Mouse (Mus musculus) midbrain, embryonic 10.5 days (tissue): ENCODE results near the gene Cnpy4. TPM values are rescaled to one million over a fixed set of nuclear protein-coding genes. Genes with fewer than 3 reads are reported as not detected.

Experiments
- DNase-seq: peaks from one replicate; pipeline ENCODE4 v3.0.0-alpha.2; 2017; ENCODE audit warnings: low spot score
- H3K27ac ChIP-seq: fragments of 300-500 bp; sonication (generic); replicated peaks from 2 replicates; pipeline ENCODE4 v1.5.1; 2016; ENCODE audit warnings: mild to moderate bottlenecking
- H3K27me3 ChIP-seq: fragments of 300-500 bp; sonication (generic); 2 replicates; pipeline ENCODE4 v1.6.1; 2016; ENCODE audit warnings: low read depth, mild to moderate bottlenecking; ENCODE audit not compliant: poor library complexity, severe bottlenecking
- H3K36me3 ChIP-seq: fragments of 300-500 bp; sonication (generic); 2 replicates; pipeline ENCODE4 v1.6.1; 2016; ENCODE audit warnings: mild to moderate bottlenecking, moderate library complexity
- H3K4me1 ChIP-seq: fragments of 300-500 bp; sonication (generic); 2 replicates; pipeline ENCODE4 v1.6.1; 2016
- H3K4me3 ChIP-seq: fragments of 300-500 bp; sonication (generic); 2 replicates; pipeline ENCODE4 v1.5.1; 2016; ENCODE audit warnings: mild to moderate bottlenecking, moderate library complexity
- H3K9me3 ChIP-seq: fragments of 300-500 bp; sonication (generic); replicated peaks from 2 replicates; pipeline ENCODE4 v1.6.1; 2016; ENCODE audit warnings: mild to moderate bottlenecking
- WGBS: fragments of 180-500 bp; shearing (Covaris S2); methylation state at CpG from one replicate; pipeline ENCODE4 v1.1.7; 2016; 5-methylcytosine and 5-hydroxymethylcytosine counted together
- microRNA counts: library from miRNA; unstranded; fragments of <30 nt; microRNA quantifications from one replicate; lab custom pipeline; 2017
- microRNA-seq: library from miRNA; unstranded; fragments of <30 nt; microRNA quantifications from one replicate; pipeline ENCODE4, GENCODE M21; 2017
- polyA plus RNA-seq: library from polyadenylated mRNA; unstranded; fragments of >200 nt; fragmentation: Nextera tagmentation; extraction: Ambion mirVana; gene quantifications from 2 replicates; pipeline ENCODE4 v1.2.1, GENCODE M21; 2016

Cnpy4 gene
- polyA plus RNA-seq, 1 experiment from 2014 or later, result 58.2 TPM

GRCm38 (mm10) chr5:138222111-138222510, 34.8 kb downstream of the Cnpy4 start:
- Histone ChIP-seq H3K9me3 (peaks cover 8% of the 10 kb centered on the region; the same call in 1 of the 2 replicates), H3K27me3 (no peaks in the 10 kb centered on the region), H3K4me1 (no peaks in the 10 kb centered on the region), H3K4me3 (no peak overlapping the region), H3K36me3 (no peaks in the 10 kb centered on the region), H3K27ac (no peak overlapping the region)
- 24% methylated on average over 4 of the region's 4 CpGs for WGBS
- DNase-seq, result peak; percentile 71

- no peak overlapping the region for H3K4me3 ChIP-seq
- no peaks in the 10 kb centered on the region for H3K4me1 ChIP-seq
- H3K36me3 ChIP-seq, result no peaks in the 10 kb centered on the region
- no peaks in the 10 kb centered on the region for H3K9me3 ChIP-seq
- 67% methylated on average over 3 of the region's 3 CpGs for WGBS
- H3K27ac ChIP-seq, result no peak overlapping the region
- H3K27me3 ChIP-seq, result no peaks in the 10 kb centered on the region
- DNase-seq, result no peak
Observed at GRCm38 (mm10) chr5:138223287-138223686, 36.0 kb downstream of the Cnpy4 start.

- H3K9me3 ChIP-seq, result no peaks in the 10 kb centered on the region
- no peak within 1 kb of the TSS for H3K27ac ChIP-seq
- H3K36me3 ChIP-seq, result no peaks in the 10 kb centered on the region
- no peaks in the 10 kb centered on the region for H3K27me3 ChIP-seq
- 56% methylated on average over 2 of the region's 2 CpGs for WGBS
- H3K4me1 ChIP-seq, result no peaks in the 10 kb centered on the region
- no peak within 1 kb of the TSS for H3K4me3 ChIP-seq
- no peak for DNase-seq
Observed at GRCm38 (mm10) chr5:138225700-138226099, 38.4 kb downstream of the Cnpy4 start, which contains the start of gene Nxpe5. Gene Nxpe5, plus strand, starts transcription at chr5:138225898.

- DNase-seq, result no peak
- H3K36me3 ChIP-seq, result no peaks in the 10 kb centered on the region
- no peak overlapping the region for H3K4me3 ChIP-seq
- H3K4me1 ChIP-seq, result 0 out of 2 replicates have a peak, but pooled peaks cover under 1% of the 10 kb centered on the region
- no peaks in the 10 kb centered on the region for H3K27me3 ChIP-seq
- H3K9me3 ChIP-seq, result no peaks in the 10 kb centered on the region
- H3K27ac ChIP-seq, result no peak overlapping the region
- 86% methylated on average over 4 of the region's 4 CpGs for WGBS
Observed at GRCm38 (mm10) chr5:138226491-138226890, 39.2 kb downstream of the Cnpy4 start.

- DNase-seq, result no peak
- WGBS, result 83% methylated on average over 2 of the region's 2 CpGs
- H3K4me3 ChIP-seq, result no peak overlapping the region
- H3K9me3 ChIP-seq, result no peaks in the 10 kb centered on the region
- H3K36me3 ChIP-seq, result no peaks in the 10 kb centered on the region
- H3K27me3 ChIP-seq, result no peaks in the 10 kb centered on the region
- H3K4me1 ChIP-seq, result peaks cover 4% of the 10 kb centered on the region; the same call in 1 of the 2 replicates
- H3K27ac ChIP-seq, result no peak overlapping the region
Observed at GRCm38 (mm10) chr5:138227367-138227766, 40.1 kb downstream of the Cnpy4 start.

- Histone ChIP-seq H3K27ac (no peak overlapping the region), H3K4me1 (peaks cover 4% of the 10 kb centered on the region; the same call in 1 of the 2 replicates), H3K36me3 (no peaks in the 10 kb centered on the region), H3K9me3 (no peaks in the 10 kb centered on the region), H3K27me3 (no peaks in the 10 kb centered on the region), H3K4me3 (no peak overlapping the region)
- no peak for DNase-seq
- WGBS, result 64% methylated on average over 3 of the region's 3 CpGs
Observed at GRCm38 (mm10) chr5:138228026-138228425, 40.7 kb downstream of the Cnpy4 start.

- no peaks in the 10 kb centered on the region for H3K36me3 ChIP-seq
- WGBS, result 93% methylated on average over 3 of the region's 3 CpGs
- peaks cover 4% of the 10 kb centered on the region; the same call in 1 of the 2 replicates for H3K4me1 ChIP-seq
- no peak for DNase-seq
- H3K4me3 ChIP-seq, result no peak overlapping the region
- no peaks in the 10 kb centered on the region for H3K27me3 ChIP-seq
- no peak overlapping the region for H3K27ac ChIP-seq
- no peaks in the 10 kb centered on the region for H3K9me3 ChIP-seq
Observed at GRCm38 (mm10) chr5:138229511-138229910, 42.2 kb downstream of the Cnpy4 start.

GRCm38 (mm10) chr5:138233778-138234177, 46.5 kb downstream of the Cnpy4 start:
- Histone ChIP-seq H3K36me3 (no peaks in the 10 kb centered on the region), H3K4me3 (no peak overlapping the region), H3K4me1 (peaks cover 4% of the 10 kb centered on the region; the same call in 1 of the 2 replicates), H3K27ac (no peak overlapping the region), H3K9me3 (no peaks in the 10 kb centered on the region), H3K27me3 (no peaks in the 10 kb centered on the region)
- no peak for DNase-seq
- 81% methylated on average over 2 of the region's 2 CpGs for WGBS

GRCm38 (mm10) chr5:138234224-138234623, 46.9 kb downstream of the Cnpy4 start:
- DNase-seq, result no peak

GRCm38 (mm10) chr5:138241511-138241910, 54.2 kb downstream of the Cnpy4 start:
- DNase-seq, result no peak
- WGBS, result 55% methylated on average over 2 of the region's 2 CpGs
- no peaks in the 10 kb centered on the region for H3K9me3 ChIP-seq
- H3K4me1 ChIP-seq, result no peaks in the 10 kb centered on the region
- no peaks in the 10 kb centered on the region for H3K27me3 ChIP-seq
- H3K27ac ChIP-seq, result no peak overlapping the region
- H3K36me3 ChIP-seq, result no peaks in the 10 kb centered on the region
- H3K4me3 ChIP-seq, result no peak overlapping the region

More at GRCm38 (mm10) chr5:138234224-138234623, 46.9 kb downstream of the Cnpy4 start:
- peaks cover 4% of the 10 kb centered on the region; the same call in 1 of the 2 replicates for H3K4me1 ChIP-seq
- no peak overlapping the region for H3K27ac ChIP-seq
- no peaks in the 10 kb centered on the region for H3K9me3 ChIP-seq
- no peaks in the 10 kb centered on the region for H3K27me3 ChIP-seq
- no peaks in the 10 kb centered on the region for H3K36me3 ChIP-seq
- no peak overlapping the region for H3K4me3 ChIP-seq

MicroRNAs encoded within 50 kb of the gene (microRNA counts, 519-probe panel; counts per million panel counts)
- microRNA mmu-miR-106b (lab: Ali Mortazavi, UCI) (7,265 counts per million, percentile 72 among the panel's probes with 10 or more counts), microRNA mmu-miR-25 (lab: Ali Mortazavi, UCI) (10,642 counts per million, percentile 98 among the panel's probes with 10 or more counts), microRNA mmu-miR-93 (lab: Ali Mortazavi, UCI) (8,179 counts per million, percentile 87 among the panel's probes with 10 or more counts)

Small RNAs within 50 kb of the gene (microRNA-seq; reads per million reads assigned to microRNA genes)
- gene Mir106b (14,553 reads per million, percentile 97 among the genes with 10 or more reads in this experiment), gene Mir25 (1,222 reads per million, percentile 78 among the genes with 10 or more reads in this experiment), gene Mir93 (22,036 reads per million, percentile 98 among the genes with 10 or more reads in this experiment)

Other genes with a start within 250 kb of the Cnpy4 start
- 0.02 and 0.05 TPM in 2 replicates for gene Gjc3, start 224.4 kb upstream of the Cnpy4 start, polyA plus RNA-seq
- not detected in 2 replicates for gene Azgp1, start 206.0 kb upstream of the Cnpy4 start, polyA plus RNA-seq
- gene Smok3a, start 166.2 kb upstream of the Cnpy4 start, polyA plus RNA-seq, result not detected in 2 replicates
- not detected in 2 replicates for gene Smok3b, start 166.1 kb upstream of the Cnpy4 start, polyA plus RNA-seq
- gene Smok3c, start 134.3 kb upstream of the Cnpy4 start, polyA plus RNA-seq, result not detected in 2 replicates
- 23.1 and 31.1 TPM in 2 replicates for gene Zkscan1, start 102.4 kb upstream of the Cnpy4 start, polyA plus RNA-seq
- gene Zscan21, start 70.6 kb upstream of the Cnpy4 start, polyA plus RNA-seq, result 105 and 114 TPM in 2 replicates
- 42.6 and 46.7 TPM in 2 replicates for gene Zfp113, start 31.7 kb upstream of the Cnpy4 start, polyA plus RNA-seq
- 369 and 387 TPM in 2 replicates for gene Cops6, start 26.4 kb upstream of the Cnpy4 start, polyA plus RNA-seq
- 27.8 and 28.5 TPM in 2 replicates for gene Ap4m1, start 15.5 kb upstream of the Cnpy4 start, polyA plus RNA-seq
- 376 and 423 TPM in 2 replicates for gene Mcm7, start 15.1 kb upstream of the Cnpy4 start, polyA plus RNA-seq
- 138 and 146 TPM in 2 replicates for gene Taf6, start within 50 bp of the Cnpy4 start, polyA plus RNA-seq
- gene Mblac1, start 6.8 kb downstream of the Cnpy4 start, polyA plus RNA-seq, result 10.3 and 10.5 TPM in 2 replicates
- gene Nxpe5, start 38.4 kb downstream of the Cnpy4 start, polyA plus RNA-seq, result not detected in 2 replicates
- gene Lamtor4, start 68.0 kb downstream of the Cnpy4 start, polyA plus RNA-seq, result 47.9 and 48.5 TPM in 2 replicates
- 6.9 and 7.3 TPM in 2 replicates for gene BC037034, start 76.5 kb downstream of the Cnpy4 start, polyA plus RNA-seq
- 7.1 and 7.3 TPM in 2 replicates for gene Gal3st4, start 85.4 kb downstream of the Cnpy4 start, polyA plus RNA-seq
- 0.10 TPM in 2 replicates for gene Gm43720, start 92.5 kb downstream of the Cnpy4 start, polyA plus RNA-seq
- 42.9 and 68.5 TPM in 2 replicates for gene Gpc2, start 92.5 kb downstream of the Cnpy4 start, polyA plus RNA-seq
- 2.5 and 4.4 TPM in 2 replicates for gene Stag3, start 92.8 kb downstream of the Cnpy4 start, polyA plus RNA-seq
- gene Pvrig, start 154.5 kb downstream of the Cnpy4 start, polyA plus RNA-seq, result not detected in 2 replicates